Mouse (Mus musculus) heart, adult 10 weeks (tissue): ENCODE data around the gene Lrrc8a. TPM values are rescaled to one million over a fixed set of nuclear protein-coding genes. Genes with fewer than 3 reads are reported as not detected.

ENCODE experiments used
- polyA plus RNA-seq: library from polyadenylated mRNA; stranded (reverse); fragments of 350-450 nt; fragmentation: Illumina TruSeq; extraction: RNeasy Lipid Tissue Mini Kit (QIAGEN cat#74804); gene quantifications from one replicate; pipeline ENCODE4 v1.2.3, GENCODE M21; 2014; ENCODE audit warnings: low read depth, low replicate concordance

Gene Lrrc8a
- 24.1 TPM for polyA plus RNA-seq

GRCm38 (mm10) chr2:30237199-30237880 lies at the start of gene Lrrc8a:
Lrrc8a (plus strand) TSS chr2:30237715.

DNA sequence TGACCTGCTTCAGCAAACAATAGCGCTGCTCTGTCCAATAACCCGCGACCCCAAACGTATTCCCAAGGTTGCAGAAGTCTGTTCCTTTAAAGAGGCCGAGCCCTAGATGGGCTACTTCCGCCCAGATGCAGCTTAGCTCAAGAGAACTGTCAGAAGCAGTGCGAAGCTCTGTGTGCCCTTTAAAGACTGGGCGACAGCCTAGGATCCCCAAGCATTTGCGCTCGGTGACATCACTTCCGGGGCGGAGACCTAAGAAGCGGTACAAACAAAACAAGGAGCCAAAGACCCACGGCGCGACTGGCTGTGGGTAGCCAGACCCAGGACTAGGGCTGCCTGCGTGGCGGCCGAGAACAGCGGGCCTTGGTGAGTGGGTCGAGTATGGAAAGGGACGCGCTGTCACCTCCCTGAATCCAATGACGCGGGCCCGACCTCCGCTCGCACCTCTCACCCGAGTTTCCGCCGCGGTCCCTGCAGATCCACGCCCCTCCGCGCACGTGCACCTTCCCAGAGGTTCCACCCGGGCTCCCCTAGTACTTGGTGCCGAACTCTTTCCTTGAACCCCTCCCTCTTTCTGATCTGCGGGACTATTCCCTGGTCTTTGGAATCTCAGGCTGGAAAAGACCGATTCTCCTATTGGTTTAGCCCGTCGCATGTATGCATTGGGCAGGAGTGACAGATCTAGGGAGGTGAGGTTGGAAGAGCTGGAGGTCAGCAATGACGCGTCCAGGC lies 31.7 kb upstream of the Lrrc8a start, which contains the start of gene Kyat1:
Gene Kyat1, minus strand, starts transcription at position 219 of the 729 bp plus-strand sequence.

GRCm38 (mm10) chr2:30240267-30240666 lies 2.8 kb downstream of the Lrrc8a start, which contains the start of gene Gm28035:
Gm28035 (plus strand) TSS chr2:30240567.

DNA sequence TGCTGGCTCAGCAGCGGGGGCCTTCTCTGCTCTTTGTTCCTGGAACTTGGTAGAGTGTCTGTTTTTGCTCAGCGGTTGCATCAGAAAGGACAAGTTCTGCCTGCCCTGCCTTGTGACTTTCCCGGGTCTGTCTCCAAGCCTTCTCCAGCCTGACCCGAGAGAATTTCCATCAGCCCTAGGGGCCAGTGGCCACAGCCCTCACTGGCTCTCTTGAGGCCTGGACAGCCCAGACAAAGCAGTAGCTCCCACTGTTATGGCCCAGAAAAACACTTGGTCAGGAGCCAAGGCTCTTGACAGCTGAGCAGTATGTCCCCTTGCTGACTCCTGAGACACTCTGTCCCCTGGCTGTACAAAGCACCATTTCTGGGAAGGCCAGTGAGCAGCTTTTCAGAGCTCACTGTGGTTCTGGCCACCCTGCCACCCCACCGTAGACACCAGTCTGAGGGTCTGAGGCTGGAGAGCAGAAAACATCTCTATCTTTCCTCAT lies 28.3 kb downstream of the Lrrc8a start, which contains the start of gene Phyhd1:
Gene Phyhd1, plus strand, starts transcription at position 437 of the 487 bp plus-strand sequence.

GRCm38 (mm10) chr2:30280743-30281142 lies 43.2 kb downstream of the Lrrc8a start, which contains the start of gene Gm28038:
Gm28038 (plus strand) TSS chr2:30281043.

GRCm38 (mm10) chr2:30286192-30287026 lies 48.9 kb downstream of the Lrrc8a start, which contains the start of the genes Dolk and Nup188:
Dolk (minus strand) TSS chr2:30286334.
Nup188 (plus strand) TSS chr2:30286397.

Other genes starting within 250 kb of the Lrrc8a start
- 8.2 TPM for gene Wdr34, start 188.8 kb upstream of the Lrrc8a start, polyA plus RNA-seq
- 116 TPM for gene Set, start 180.3 kb upstream of the Lrrc8a start, polyA plus RNA-seq
- 13.1 TPM for gene Pkn3, start 160.0 kb upstream of the Lrrc8a start, polyA plus RNA-seq
- 5.9 TPM for gene Zdhhc12, start 144.1 kb upstream of the Lrrc8a start, polyA plus RNA-seq
- 29.0 TPM for gene Zer1, start 113.1 kb upstream of the Lrrc8a start, polyA plus RNA-seq
- 16.3 TPM for gene Tbc1d13, start 104.0 kb upstream of the Lrrc8a start, polyA plus RNA-seq
- 74.8 TPM for gene Endog, start 66.2 kb upstream of the Lrrc8a start, polyA plus RNA-seq
- 9.4 TPM for gene Spout1, start 59.3 kb upstream of the Lrrc8a start, polyA plus RNA-seq
- 40.3 TPM for gene Kyat1, start 31.9 kb upstream of the Lrrc8a start, polyA plus RNA-seq
- 5.9 TPM for gene Gm28035, start 2.9 kb downstream of the Lrrc8a start, polyA plus RNA-seq
- 112 TPM for gene Phyhd1, start 28.5 kb downstream of the Lrrc8a start, polyA plus RNA-seq
- not detected for gene Gm28038, start 43.3 kb downstream of the Lrrc8a start, polyA plus RNA-seq
- 22.6 TPM for gene Dolk, start 48.6 kb downstream of the Lrrc8a start, polyA plus RNA-seq
- 13.9 TPM for gene Nup188, start 48.7 kb downstream of the Lrrc8a start, polyA plus RNA-seq
- gene Sh3glb2, start 121.6 kb downstream of the Lrrc8a start, polyA plus RNA-seq: 78.3 TPM
- gene Miga2, start 126.5 kb downstream of the Lrrc8a start, polyA plus RNA-seq: 77.6 TPM
- 9.7 TPM for gene Dolpp1, start 154.5 kb downstream of the Lrrc8a start, polyA plus RNA-seq
- 388 TPM for gene Crat, start 178.1 kb downstream of the Lrrc8a start, polyA plus RNA-seq
- 72.3 TPM for gene Ptpa, start 178.3 kb downstream of the Lrrc8a start, polyA plus RNA-seq
- gene Ier5l, start 236.5 kb downstream of the Lrrc8a start, polyA plus RNA-seq: 2.9 TPM